Mouse (Mus musculus) cerebellum, adult 2 months (tissue): Measurements from ENCODE around the gene Gm48552. TPM values are rescaled to one million over a fixed set of nuclear protein-coding genes. Genes with fewer than 3 reads are reported as not detected.
A peak's percentile ranks its signal among the peaks of the same experiment; 100 is the strongest.

Experiments used
- DNase-seq, 2 experiments: peaks; one replicate each; pipeline ENCODE4 v3.0.0; 2021
- H3K27ac ChIP-seq: fragments of 200-500 bp; 2 replicates; pipeline ENCODE4 v1.5.1; 2012; ENCODE audit warnings: low read length, control low read depth, inconsistent platforms; ENCODE audit not compliant: insufficient read depth
- H3K27me3 ChIP-seq: fragments of 200-500 bp; 2 replicates; pipeline ENCODE4 v1.6.1; 2012; ENCODE audit warnings: inconsistent platforms, mild to moderate bottlenecking, low read length, moderate library complexity; ENCODE audit not compliant: control insufficient read depth, insufficient read depth
- H3K4me1 ChIP-seq: fragments of 200-500 bp; 2 replicates; pipeline ENCODE4 v1.6.1; 2011; ENCODE audit warnings: low read length; ENCODE audit not compliant: control insufficient read depth, insufficient read depth
- H3K4me3 ChIP-seq: fragments of 200-500 bp; replicated peaks from 2 replicates; pipeline ENCODE3; 2011; ENCODE audit warnings: mild to moderate bottlenecking, low read depth, low read length, control low read depth; ENCODE audit not compliant: insufficient read depth
- CTCF ChIP-seq: fragments of 200-500 bp; IDR thresholded peaks from 2 replicates; pipeline ENCODE4 v1.5.1; 2011; ENCODE audit warnings: low read depth, mild to moderate bottlenecking, control low read depth, low read length, moderate library complexity, borderline replicate concordance; ENCODE audit not compliant: insufficient read depth
- POLR2A ChIP-seq: fragments of 200-500 bp; IDR thresholded peaks from 2 replicates; pipeline ENCODE4 v1.6.1; 2011; ENCODE audit warnings: low read length, control low read depth, borderline replicate concordance; ENCODE audit not compliant: insufficient read depth
- WGBS: fragments of 180-500 bp; shearing (Covaris S2); methylation state at CpG from one replicate; pipeline ENCODE4 v1.1.7; 2018; 5-methylcytosine and 5-hydroxymethylcytosine counted together
- polyA plus RNA-seq: library from polyadenylated mRNA; depleted of rRNA; stranded (reverse); fragments of >200 nt; gene quantifications from 2 replicates; pipeline ENCODE4 v1.2.3, GENCODE M21; 2012

Gene Gm48552
- polyA plus RNA-seq, 1 experiment, result 13.8 TPM

- Histone ChIP-seq H3K27ac (no peak overlapping the region; the same call in 1 of the 2 replicates), H3K27me3 (no peaks in the 10 kb centered on the region), H3K4me1 (peaks cover 77% of the 10 kb centered on the region), H3K4me3 (no peak overlapping the region)
- DNase-seq, result peak; percentile 81 to 89
- TF ChIP-seq POLR2A, result no peak
- peak; percentile 85 for TF ChIP-seq CTCF
- WGBS, result 36% methylated on average over 13 of the region's 13 CpGs
Measured at GRCm38 (mm10) chr10:81405588-81406201, 16.9 kb downstream of the Gm48552 start.

- TF ChIP-seq CTCF, result no peak
- TF ChIP-seq POLR2A, result no peak
- peak overlapping the region; percentile 49 for H3K4me3 ChIP-seq
- peaks cover 78% of the 10 kb centered on the region for H3K4me1 ChIP-seq
Measured at GRCm38 (mm10) chr10:81406504-81407440, 18.0 kb downstream of the Gm48552 start.

GRCm38 (mm10) chr10:81407539-81408423, 19.0 kb downstream of the Gm48552 start:
- Histone ChIP-seq H3K27ac (peak overlapping the region; percentile 69), H3K4me3 (peak overlapping the region; percentile 49), H3K27me3 (no peaks in the 10 kb centered on the region), H3K4me1 (peaks cover 78% of the 10 kb centered on the region)
- 6% methylated on average over 31 of the region's 31 CpGs for WGBS
- DNase-seq, result peak; percentile 89 to 95
- 0 out of 2 replicates have a peak, but pooled peaks have one; percentile 5 for TF ChIP-seq POLR2A
- TF ChIP-seq CTCF, result no peak

More at GRCm38 (mm10) chr10:81406504-81407440, 18.0 kb downstream of the Gm48552 start:
- no peaks in the 10 kb centered on the region for H3K27me3 ChIP-seq
- peak overlapping the region; percentile 69 for H3K27ac ChIP-seq
- WGBS, result 18% methylated on average over 24 of the region's 24 CpGs
- DNase-seq, result peak in 1 of 2 experiments; percentile 57

GRCm38 (mm10) chr10:81408424-81408729, 19.6 kb downstream of the Gm48552 start:
- no peaks in the 10 kb centered on the region for H3K27me3 ChIP-seq
- no peak for DNase-seq
- H3K4me1 ChIP-seq, result peaks cover 79% of the 10 kb centered on the region
- peak overlapping the region; percentile 63 for H3K27ac ChIP-seq
- no peak overlapping the region for H3K4me3 ChIP-seq
- TF ChIP-seq CTCF (no peak), POLR2A (no peak)
- 35% methylated on average over 13 of the region's 13 CpGs for WGBS

GRCm38 (mm10) chr10:81408871-81409291, 20.1 kb downstream of the Gm48552 start:
- peak overlapping the region; percentile 63 for H3K27ac ChIP-seq
- no peaks in the 10 kb centered on the region for H3K27me3 ChIP-seq
- H3K4me1 ChIP-seq, result peaks cover 84% of the 10 kb centered on the region
- H3K4me3 ChIP-seq, result no peak overlapping the region
- TF ChIP-seq CTCF (peak; percentile 86), POLR2A (no peak)
- peak; percentile 68 to 72 for DNase-seq
- WGBS, result 15% methylated on average over 9 of the region's 9 CpGs

GRCm38 (mm10) chr10:81409330-81409729, 20.5 kb downstream of the Gm48552 start:
- Histone ChIP-seq H3K4me3 (no peak overlapping the region), H3K27ac (peak overlapping the region; percentile 63), H3K27me3 (no peaks in the 10 kb centered on the region), H3K4me1 (peaks cover 88% of the 10 kb centered on the region)
- DNase-seq, result no peak
- no peak for TF ChIP-seq POLR2A
- no peak for TF ChIP-seq CTCF
- 32% methylated on average over 8 of the region's 8 CpGs for whole genome bisulfite sequencing

- DNase-seq, result no peak
- H3K4me1 ChIP-seq, result peaks cover 96% of the 10 kb centered on the region
- no peaks in the 10 kb centered on the region for H3K27me3 ChIP-seq
- H3K4me3 ChIP-seq, result no peak overlapping the region
- TF ChIP-seq POLR2A, result no peak
- TF ChIP-seq CTCF, result no peak
- H3K27ac ChIP-seq, result peak overlapping the region; percentile 99
- WGBS, result 44% methylated on average over 4 of the region's 4 CpGs
Measured at GRCm38 (mm10) chr10:81410350-81410749, 21.5 kb downstream of the Gm48552 start.
